Mouse (Mus musculus): ENCODE data around the gene Pcca.

Pcca gene

GRCm38 (mm10) chr14:122920011-122920410 lies 385.9 kb downstream of the Pcca start:
- DNase-seq (ENCODE audit: low spot score in 2 of 2): no peak

- DNase-seq (ENCODE audit: low spot score in 2 of 2): no peak
Observed at GRCm38 (mm10) chr14:122936460-122936859, 402.3 kb downstream of the Pcca start.

Data from urinary bladder, adult 18-20 months (tissue).